Mouse (Mus musculus): ENCODE results near the gene Fat4. TPM values are rescaled to one million over a fixed set of nuclear protein-coding genes. Genes with fewer than 3 reads are reported as not detected.

Fat4 gene
- polyA plus RNA-seq, 1 experiment: 0.57 TPM

DNA sequence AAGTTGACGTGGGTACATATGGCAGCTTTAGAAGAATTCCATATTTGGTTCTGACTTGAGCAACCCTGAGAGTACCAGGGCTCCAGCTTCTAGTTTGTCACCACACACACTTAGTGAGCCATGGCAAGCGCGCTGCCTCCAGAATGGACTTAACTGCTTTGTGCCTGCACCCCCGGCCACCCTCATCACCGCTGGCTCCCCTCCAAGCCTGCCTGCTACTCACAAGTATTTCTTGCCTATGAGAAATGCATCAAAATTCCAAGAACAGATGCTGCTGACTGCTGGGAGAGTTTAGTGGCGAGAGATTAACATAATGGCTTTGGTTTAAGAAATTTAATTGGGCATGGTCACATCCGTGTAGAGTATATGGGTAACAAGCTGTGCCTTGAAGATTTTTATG lies 48.0 kb downstream of the Fat4 start:
- WGBS: 88% methylated on average over 7 of the region's 7 CpGs
- no peak for TF ChIP-seq POLR2A (IDR thresholded peaks at IDR 0.05; ENCODE audit: borderline replicate concordance, control insufficient read depth, low read depth, low read length)
- TF ChIP-seq CTCF (IDR thresholded peaks at IDR 0.05; ENCODE audit: control insufficient read depth, insufficient read depth, low read length): no peak
- H3K4me1 ChIP-seq (ENCODE audit: control insufficient read depth, insufficient read depth, low read length): no peaks in the 10 kb centered on the region
- no peak overlapping the region for H3K27ac ChIP-seq (ENCODE audit: control insufficient read depth, insufficient read depth, low read depth, low read length, poor library complexity)
- no peak overlapping the region for H3K4me3 ChIP-seq (replicated peaks; ENCODE audit: control insufficient read depth, low read depth, low read length)

DNA sequence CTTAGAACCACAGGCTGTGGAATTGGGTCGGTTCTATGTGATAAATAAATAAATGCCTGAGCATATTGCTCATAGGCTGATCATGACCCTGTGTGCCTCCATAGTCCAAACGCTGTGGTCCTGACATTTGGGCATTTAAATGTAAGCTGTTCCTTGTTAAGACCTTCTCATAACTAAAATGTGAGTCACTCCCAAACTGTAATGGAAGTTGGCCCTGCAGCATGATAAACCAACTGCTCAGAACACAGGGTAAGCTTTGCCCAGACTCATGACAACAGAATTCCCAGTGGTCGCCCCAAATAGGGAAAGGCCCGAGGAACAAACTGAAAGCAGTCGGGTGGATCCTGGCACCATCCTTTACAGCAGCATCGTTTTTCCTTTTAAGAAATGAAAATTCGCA lies 49.7 kb downstream of the Fat4 start:
- WGBS: 78% methylated on average over 7 of the region's 7 CpGs
- TF ChIP-seq POLR2A (IDR thresholded peaks at IDR 0.05; ENCODE audit: borderline replicate concordance, control insufficient read depth, low read depth, low read length) (no peak), CTCF (IDR thresholded peaks at IDR 0.05; ENCODE audit: control insufficient read depth, insufficient read depth, low read length) (no peak)
- no peak overlapping the region for H3K4me3 ChIP-seq (replicated peaks; ENCODE audit: control insufficient read depth, low read depth, low read length)

DNA sequence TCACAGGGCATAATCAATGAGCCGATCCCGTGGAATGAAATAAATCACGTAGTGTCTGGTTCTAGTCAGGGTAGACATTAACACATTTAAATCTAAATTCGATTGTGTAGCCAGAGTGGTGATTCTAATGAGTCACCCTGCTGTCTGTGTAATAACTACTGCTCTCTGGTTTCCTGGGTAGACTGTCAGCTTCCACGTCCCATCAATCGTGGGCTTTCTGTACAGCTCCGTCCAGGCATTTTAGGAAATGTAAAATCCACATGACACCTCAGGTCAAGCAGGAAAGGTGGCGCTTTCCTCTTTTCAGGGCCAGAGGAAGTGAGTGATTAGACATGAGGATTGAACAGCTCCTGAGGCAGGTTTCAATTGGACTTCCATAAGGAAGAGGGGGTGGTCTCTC lies 50.4 kb downstream of the Fat4 start:
- H3K4me1 ChIP-seq (ENCODE audit: control insufficient read depth, insufficient read depth, low read length): no peaks in the 10 kb centered on the region
- 61% methylated on average over 8 of the region's 8 CpGs for WGBS
- no peak overlapping the region for H3K27ac ChIP-seq (ENCODE audit: control insufficient read depth, insufficient read depth, low read depth, low read length, poor library complexity)
- no peak overlapping the region for H3K4me3 ChIP-seq (replicated peaks; ENCODE audit: control insufficient read depth, low read depth, low read length)
- TF ChIP-seq CTCF (IDR thresholded peaks at IDR 0.05; ENCODE audit: control insufficient read depth, insufficient read depth, low read length) (no peak), POLR2A (IDR thresholded peaks at IDR 0.05; ENCODE audit: borderline replicate concordance, control insufficient read depth, low read depth, low read length) (no peak)

More for the DNA sequence above, 49.7 kb downstream of the Fat4 start:
- no peaks in the 10 kb centered on the region for H3K4me1 ChIP-seq (ENCODE audit: control insufficient read depth, insufficient read depth, low read length)
- H3K27ac ChIP-seq (ENCODE audit: control insufficient read depth, insufficient read depth, low read depth, low read length, poor library complexity): no peak overlapping the region

DNA sequence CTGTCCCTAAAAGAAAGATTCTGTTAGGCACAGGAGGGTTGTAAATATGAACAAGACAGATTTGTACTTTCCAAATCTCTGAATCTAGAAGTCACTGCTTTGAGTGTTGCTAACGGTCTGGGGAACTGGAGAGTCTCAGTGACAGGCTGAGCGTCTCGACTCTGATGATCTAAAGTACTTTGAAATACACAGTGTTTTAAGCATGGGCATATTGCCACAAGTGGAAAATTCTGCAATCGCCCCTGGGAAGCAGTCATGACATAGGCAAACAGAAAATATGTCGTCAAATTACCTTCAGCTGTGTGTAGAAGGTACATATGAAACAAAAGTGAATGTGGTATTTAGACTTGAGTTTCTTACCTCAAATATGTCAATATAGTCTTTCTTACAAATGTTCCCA lies 51.4 kb downstream of the Fat4 start:
- WGBS: 78% methylated on average over 5 of the region's 5 CpGs
- Histone ChIP-seq H3K4me1 (ENCODE audit: control insufficient read depth, insufficient read depth, low read length) (no peaks in the 10 kb centered on the region), H3K4me3 (replicated peaks; ENCODE audit: control insufficient read depth, low read depth, low read length) (no peak overlapping the region), H3K27ac (ENCODE audit: control insufficient read depth, insufficient read depth, low read depth, low read length, poor library complexity) (no peak overlapping the region)
- no peak for TF ChIP-seq POLR2A (IDR thresholded peaks at IDR 0.05; ENCODE audit: borderline replicate concordance, control insufficient read depth, low read depth, low read length)
- no peak for TF ChIP-seq CTCF (IDR thresholded peaks at IDR 0.05; ENCODE audit: control insufficient read depth, insufficient read depth, low read length)

DNA sequence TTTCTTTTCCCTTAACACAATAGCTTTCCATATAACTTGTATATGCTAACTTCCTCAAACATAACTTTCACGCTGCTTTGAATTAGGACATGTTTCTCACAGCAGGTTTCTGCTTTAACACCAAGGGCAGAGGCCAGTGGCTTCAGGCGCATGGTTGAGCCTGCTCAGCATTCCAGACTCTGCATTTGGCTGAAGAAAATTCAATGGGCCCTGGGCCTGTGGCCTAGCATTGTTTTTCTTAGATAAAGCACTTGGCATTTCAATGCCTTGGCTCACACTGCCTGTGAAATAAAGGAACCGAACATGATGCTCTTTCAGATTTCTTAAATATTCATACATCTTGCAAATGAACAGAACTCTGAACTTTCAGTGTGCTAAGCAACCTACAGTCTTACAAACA lies 52.8 kb downstream of the Fat4 start:
- Histone ChIP-seq H3K4me3 (replicated peaks; ENCODE audit: control insufficient read depth, low read depth, low read length) (no peak overlapping the region), H3K4me1 (ENCODE audit: control insufficient read depth, insufficient read depth, low read length) (no peaks in the 10 kb centered on the region), H3K27ac (ENCODE audit: control insufficient read depth, insufficient read depth, low read depth, low read length, poor library complexity) (no peak overlapping the region)
- 60% methylated on average over 3 of the region's 3 CpGs for WGBS
- no peak for TF ChIP-seq CTCF (IDR thresholded peaks at IDR 0.05; ENCODE audit: control insufficient read depth, insufficient read depth, low read length)
- TF ChIP-seq POLR2A (IDR thresholded peaks at IDR 0.05; ENCODE audit: borderline replicate concordance, control insufficient read depth, low read depth, low read length): no peak

DNA sequence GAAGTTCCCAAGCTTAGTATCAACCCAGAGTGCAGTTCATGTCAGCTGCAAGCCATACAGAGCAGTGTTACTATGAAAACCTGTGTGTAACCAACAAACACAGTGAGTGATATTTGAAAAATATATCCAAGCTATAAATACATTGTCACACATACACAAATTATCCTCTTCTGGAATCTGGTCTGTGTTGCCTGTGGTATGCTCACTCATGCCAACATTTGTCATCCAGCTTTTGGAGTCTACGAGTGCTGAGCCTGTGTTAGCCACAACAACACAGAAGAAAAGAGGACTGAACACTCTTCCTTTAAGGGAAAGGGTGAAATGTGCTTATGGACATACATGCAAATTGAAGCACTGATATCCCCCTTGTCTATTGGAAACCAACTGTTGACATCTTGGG lies 53.6 kb downstream of the Fat4 start:
- H3K4me3 ChIP-seq (replicated peaks; ENCODE audit: control insufficient read depth, low read depth, low read length): no peak overlapping the region
- H3K27ac ChIP-seq (ENCODE audit: control insufficient read depth, insufficient read depth, low read depth, low read length, poor library complexity): no peak overlapping the region
- no peak for TF ChIP-seq CTCF (IDR thresholded peaks at IDR 0.05; ENCODE audit: control insufficient read depth, insufficient read depth, low read length)
- no peak for TF ChIP-seq POLR2A (IDR thresholded peaks at IDR 0.05; ENCODE audit: borderline replicate concordance, control insufficient read depth, low read depth, low read length)
- H3K4me1 ChIP-seq (ENCODE audit: control insufficient read depth, insufficient read depth, low read length): no peaks in the 10 kb centered on the region
- WGBS: 77% methylated on average over 1 of the region's 1 CpGs

DNA sequence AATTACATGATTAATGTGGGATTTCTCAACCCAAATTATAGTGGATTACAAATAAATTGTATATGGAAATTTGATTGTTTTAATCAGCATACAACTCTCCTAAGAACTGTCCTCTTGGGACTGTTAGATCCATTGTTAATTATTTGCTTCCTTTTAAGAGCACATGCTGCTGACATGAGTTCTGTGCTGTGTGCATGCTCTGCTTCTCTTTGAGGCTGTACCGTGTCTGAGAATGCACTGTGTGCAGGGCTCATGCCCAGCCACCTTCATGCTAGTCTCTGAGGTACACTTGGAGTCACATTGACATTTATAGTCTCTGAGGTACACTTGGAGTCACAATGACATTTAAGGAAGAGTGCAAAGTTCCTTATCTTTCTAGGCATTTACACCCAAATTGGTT lies 58.4 kb downstream of the Fat4 start:
- Histone ChIP-seq H3K4me3 (replicated peaks; ENCODE audit: control insufficient read depth, low read depth, low read length) (no peak overlapping the region), H3K27ac (ENCODE audit: control insufficient read depth, insufficient read depth, low read depth, low read length, poor library complexity) (no peak overlapping the region), H3K4me1 (ENCODE audit: control insufficient read depth, insufficient read depth, low read length) (no peaks in the 10 kb centered on the region)
- 65% methylated on average over 1 of the region's 1 CpGs for WGBS
- TF ChIP-seq POLR2A (IDR thresholded peaks at IDR 0.05; ENCODE audit: borderline replicate concordance, control insufficient read depth, low read depth, low read length) (no peak), CTCF (IDR thresholded peaks at IDR 0.05; ENCODE audit: control insufficient read depth, insufficient read depth, low read length) (no peak)

DNA sequence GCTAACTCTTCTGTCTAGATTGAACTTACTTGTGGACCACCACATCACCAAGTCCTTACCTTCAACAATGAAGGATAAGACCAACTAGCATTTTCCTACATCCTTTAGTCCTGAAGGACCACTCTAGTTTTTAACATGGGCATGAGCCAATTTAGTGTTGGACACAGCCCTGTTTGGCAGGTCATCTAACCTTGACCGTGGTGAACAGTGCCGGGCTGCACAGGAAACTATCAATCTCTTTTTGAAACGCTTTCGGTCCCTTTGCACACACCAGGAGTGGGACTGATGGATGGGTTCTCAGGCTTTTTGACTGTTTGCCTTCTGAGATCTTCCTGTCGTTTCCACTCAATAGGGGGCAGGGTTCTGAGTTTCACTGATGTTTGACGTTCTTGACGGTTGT lies 61.0 kb downstream of the Fat4 start:
- no peak overlapping the region for H3K27ac ChIP-seq (ENCODE audit: control insufficient read depth, insufficient read depth, low read depth, low read length, poor library complexity)
- WGBS: 39% methylated on average over 7 of the region's 7 CpGs
- TF ChIP-seq POLR2A (IDR thresholded peaks at IDR 0.05; ENCODE audit: borderline replicate concordance, control insufficient read depth, low read depth, low read length): no peak
- no peaks in the 10 kb centered on the region for H3K4me1 ChIP-seq (ENCODE audit: control insufficient read depth, insufficient read depth, low read length)
- H3K4me3 ChIP-seq (replicated peaks; ENCODE audit: control insufficient read depth, low read depth, low read length): no peak overlapping the region

DNA sequence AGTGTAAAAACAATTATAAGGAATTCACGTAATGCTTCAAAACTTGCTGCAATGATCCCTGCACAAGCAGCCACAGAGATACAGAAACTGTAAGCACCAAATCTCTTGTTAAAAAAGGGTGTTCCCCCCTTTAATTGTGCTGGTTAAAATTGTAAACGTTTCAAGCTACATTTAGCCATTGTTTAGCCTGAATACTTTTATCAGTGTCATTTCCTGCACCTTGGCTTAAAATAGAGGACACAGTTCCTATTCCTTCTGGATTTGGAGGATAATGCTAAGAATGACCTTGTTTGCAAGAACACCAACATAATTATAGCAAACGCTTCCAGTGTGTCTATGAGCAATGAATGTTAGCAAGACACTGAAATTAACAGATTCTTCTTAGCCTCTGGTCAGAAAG lies 65.9 kb downstream of the Fat4 start:
- no peak for TF ChIP-seq CTCF (IDR thresholded peaks at IDR 0.05; ENCODE audit: control insufficient read depth, insufficient read depth, low read length)
- TF ChIP-seq POLR2A (IDR thresholded peaks at IDR 0.05; ENCODE audit: borderline replicate concordance, control insufficient read depth, low read depth, low read length): no peak
- WGBS: 56% methylated on average over 3 of the region's 3 CpGs
- Histone ChIP-seq H3K4me3 (replicated peaks; ENCODE audit: control insufficient read depth, low read depth, low read length) (no peak overlapping the region), H3K4me1 (ENCODE audit: control insufficient read depth, insufficient read depth, low read length) (no peaks in the 10 kb centered on the region), H3K27ac (ENCODE audit: control insufficient read depth, insufficient read depth, low read depth, low read length, poor library complexity) (no peak overlapping the region)
